ENCODE assay signal across 8 mouse cellular contexts in genomic region chr2:167659847-167660610, GRCm38 (mm10). TPM values are rescaled to one million over a fixed set of nuclear protein-coding genes. Genes with fewer than 3 reads are reported as not detected.
A peak's percentile ranks its signal among the peaks of the same experiment; 100 is the strongest.
DNase-seq lines count a peak whose midpoint lies in the region; ATAC-seq lines count a peak whose summit lies in the region.

No protein-coding gene starts in this region.

- H3K27me3 ChIP-seq in intestine, embryonic 15.5 days (replicated peaks): no peaks in the 10 kb centered on the region
- no peaks in the 10 kb centered on the region for H3K27me3 ChIP-seq in limb, embryonic 15.5 days
- H3K27me3 ChIP-seq in midbrain, embryonic 16.5 days (ENCODE audit: control insufficient read depth, insufficient read depth, low read depth, low read length): no peaks in the 10 kb centered on the region; the same call in 1 of the 2 replicates

- peak overlapping the region; percentile 96 for H3K9ac ChIP-seq in intestine, embryonic 15.5 days
- H3K9ac ChIP-seq in limb, embryonic 15.5 days: peak overlapping the region; percentile 89
- H3K9ac ChIP-seq in midbrain, embryonic 16.5 days (ENCODE audit: low read depth, low read length): peak overlapping the region; percentile 89

- H3K4me1 ChIP-seq in intestine, embryonic 15.5 days (replicated peaks): peaks cover 41% of the 10 kb centered on the region
- peaks cover 44% of the 10 kb centered on the region for H3K4me1 ChIP-seq in limb, embryonic 15.5 days
- H3K4me1 ChIP-seq in midbrain, embryonic 16.5 days (ENCODE audit: control insufficient read depth, insufficient read depth, low read length): peaks cover 17% of the 10 kb centered on the region

- DNase-seq in spleen, adult 12 weeks (ENCODE audit: low spot score): peak; percentile 39
- DNase-seq in spleen, postnatal 14 days (ENCODE audit: low spot score in 2 of 2): no peak
- peak; percentile 22 for DNase-seq in embryo, embryonic 10 days (ENCODE audit: low spot score)
- DNase-seq in heart, adult 11 months: peak; percentile 98
- DNase-seq in yolk sac, embryonic 10.5 days (ENCODE audit: low spot score): no peak

- no peaks in the 10 kb centered on the region for H3K9me3 ChIP-seq in intestine, embryonic 15.5 days
- H3K9me3 ChIP-seq in limb, embryonic 15.5 days: no peaks in the 10 kb centered on the region
- no peaks in the 10 kb centered on the region for H3K9me3 ChIP-seq in midbrain, embryonic 16.5 days (replicated peaks; ENCODE audit: control insufficient read depth, low read length, poor library complexity, severe bottlenecking)

- WGBS in intestine, embryonic 15.5 days: 25% methylated on average over 13 of the region's 13 CpGs
- WGBS in limb, embryonic 15.5 days: 23% methylated on average over 13 of the region's 13 CpGs
- WGBS in midbrain, embryonic 16.5 days: 23% methylated on average over 13 of the region's 13 CpGs

- peak overlapping the region; percentile 71 for H3K27ac ChIP-seq in intestine, embryonic 15.5 days
- H3K27ac ChIP-seq in limb, embryonic 15.5 days: 0 out of 2 replicates have a peak overlapping the region, but pooled peaks have one; percentile 3
- H3K27ac ChIP-seq in midbrain, embryonic 16.5 days (ENCODE audit: low read length): no peak overlapping the region; the same call in 1 of the 2 replicates

- 0 out of 2 replicates have a peak, but pooled peaks cover 3% of the 10 kb centered on the region for H3K36me3 ChIP-seq in intestine, embryonic 15.5 days
- H3K36me3 ChIP-seq in limb, embryonic 15.5 days: peaks cover under 1% of the 10 kb centered on the region; the same call in 1 of the 2 replicates
- H3K36me3 ChIP-seq in midbrain, embryonic 16.5 days (ENCODE audit: control insufficient read depth, insufficient read depth, low read length): no peaks in the 10 kb centered on the region

- no peak for ATAC-seq in intestine, embryonic 15.5 days
- ATAC-seq in limb, embryonic 15.5 days (ENCODE audit: insufficient number of reproducible peaks, low FRiP score, low TSS enrichment, low read depth): no peak
- 0 out of 2 replicates have a peak, but pooled peaks have one; percentile 8 for ATAC-seq in midbrain, embryonic 16.5 days

- H3K4me3 ChIP-seq in intestine, embryonic 15.5 days (replicated peaks): peak overlapping the region; percentile 93
- H3K4me3 ChIP-seq in limb, embryonic 15.5 days: peak overlapping the region; percentile 96
- H3K4me3 ChIP-seq in midbrain, embryonic 16.5 days (ENCODE audit: low read depth, low read length): peak overlapping the region; percentile 86

- peak overlapping the region; percentile 94 for H3K4me2 ChIP-seq in intestine, embryonic 15.5 days (replicated peaks)
- H3K4me2 ChIP-seq in limb, embryonic 15.5 days: peak overlapping the region; percentile 88
- H3K4me2 ChIP-seq in midbrain, embryonic 16.5 days (ENCODE audit: low read length): peak overlapping the region; percentile 98

RNA-seq across cellular contexts. Expression of gene Gm20431, which starts 1.3 kb away (rescaled TPM):
- polyA plus RNA-seq in intestine, embryonic 15.5 days (2015; fragmentation: Nextera tagmentation; extraction: Ambion mirVana): 0.40 and 7.2 TPM in 2 replicates
- polyA plus RNA-seq in limb, embryonic 15.5 days (2015; fragmentation: Nextera tagmentation; extraction: Ambion mirVana): 3.9 and 9.4 TPM in 2 replicates
- 7.7 and 9.2 TPM in 2 replicates for polyA plus RNA-seq in midbrain, embryonic 16.5 days (2015; fragmentation: Nextera tagmentation; extraction: Ambion mirVana)

RNA-seq across cellular contexts. Expression of gene Ube2v1, which starts 28.1 kb away (rescaled TPM):
- polyA plus RNA-seq in intestine, embryonic 15.5 days (2015; fragmentation: Nextera tagmentation; extraction: Ambion mirVana): 268 and 270 TPM in 2 replicates
- polyA plus RNA-seq in limb, embryonic 15.5 days (2015; fragmentation: Nextera tagmentation; extraction: Ambion mirVana): 289 and 315 TPM in 2 replicates
- 321 and 344 TPM in 2 replicates for polyA plus RNA-seq in midbrain, embryonic 16.5 days (2015; fragmentation: Nextera tagmentation; extraction: Ambion mirVana)

RNA-seq across cellular contexts. Expression of gene Cebpb, which starts 28.7 kb away (rescaled TPM):
- 22.5 and 24.3 TPM in 2 replicates for polyA plus RNA-seq in intestine, embryonic 15.5 days (2015; fragmentation: Nextera tagmentation; extraction: Ambion mirVana)
- polyA plus RNA-seq in limb, embryonic 15.5 days (2015; fragmentation: Nextera tagmentation; extraction: Ambion mirVana): 20.5 and 25.0 TPM in 2 replicates
- 0.37 and 0.60 TPM in 2 replicates for polyA plus RNA-seq in midbrain, embryonic 16.5 days (2015; fragmentation: Nextera tagmentation; extraction: Ambion mirVana)

RNA-seq across cellular contexts. Expression of gene Tmem189, which starts 29.6 kb away (rescaled TPM):
- 35.1 and 38.6 TPM in 2 replicates for polyA plus RNA-seq in intestine, embryonic 15.5 days (2015; fragmentation: Nextera tagmentation; extraction: Ambion mirVana)
- 36.2 and 40.1 TPM in 2 replicates for polyA plus RNA-seq in limb, embryonic 15.5 days (2015; fragmentation: Nextera tagmentation; extraction: Ambion mirVana)
- 29.7 and 30.3 TPM in 2 replicates for polyA plus RNA-seq in midbrain, embryonic 16.5 days (2015; fragmentation: Nextera tagmentation; extraction: Ambion mirVana)

Comparison
In these comparisons a context has a peak if more than half of its experiments do, and no peak if none do; other contexts are left out.
1. DNase-seq: peak in spleen, adult 12 weeks (single experiment), embryo, embryonic 10 days (single experiment) and heart, adult 11 months (single experiment); none in spleen, postnatal 14 days (0 of 2) and yolk sac, embryonic 10.5 days (single experiment).
2. RNA of gene Cebpb, which starts 28.7 kb away (polyA plus RNA-seq): 20.5 to 25.0 TPM in limb, embryonic 15.5 days and 22.5 to 24.3 TPM in intestine, embryonic 15.5 days; 0.37 to 0.60 TPM in midbrain, embryonic 16.5 days; every median in the first group is over 10 times any median in the second.
3. Peak in every context shown above with its lines, with median percentiles within 50 percentile points of each other: H3K4me2 ChIP-seq, H3K4me3 ChIP-seq and H3K9ac ChIP-seq.